Mouse (Mus musculus) left cerebral cortex, adult 2 months (tissue): ENCODE measurements at regions not wholly inside any gene's neighbourhood (a gene's known extent, or its start where the extent isn't known, plus 50 kb on each side); places are given as distances from the start of the nearest gene placed in this dataset.

Experiments
- DNase-seq, 2 experiments: peaks; one replicate each; pipeline ENCODE4 v3.0.0; 2021 to 2022; ENCODE audit warnings: low spot score in 2 of 2, mixed read lengths in 1 of 2; ENCODE audit errors: extremely low spot score in 1 of 2
- H3K27ac ChIP-seq: fragments of 200-600 bp; 2 replicates; pipeline ENCODE4 v1.8.1; 2022
- H3K4me3 ChIP-seq: fragments of 200-600 bp; 2 replicates; pipeline ENCODE4 v1.8.1; 2022
- CTCF ChIP-seq: fragments of 200-600 bp; IDR thresholded peaks from 2 replicates; pipeline ENCODE4 v1.8.1; 2022; ENCODE audit warnings: antibody characterized with exemption, mild to moderate bottlenecking, moderate library complexity
- intact Hi-C: fragments of 180-260 bp; cut with DNase I; formaldehyde crosslinking; loops from one replicate; pipeline ENCODE4 v1.15.1; 2025

- TF ChIP-seq CTCF = no peak
- Histone ChIP-seq H3K4me3 (no peak overlapping the region), H3K27ac (no peak overlapping the region)
- intact Hi-C loops = no loop called here
- DNase-seq = no peak
These were observed 1349.9 kb upstream of the A1bg start for GRCm38 (mm10) chr15:62272755-62273154.

- H3K27ac ChIP-seq = no peak overlapping the region
- intact Hi-C loops = no loop called here
- no peak overlapping the region for H3K4me3 ChIP-seq
- DNase-seq = no peak
- TF ChIP-seq CTCF = no peak
These were observed 1348.6 kb upstream of the A1bg start for GRCm38 (mm10) chr15:62271428-62271827.

- no peak overlapping the region for H3K27ac ChIP-seq
- intact Hi-C loops = no loop called here
- TF ChIP-seq CTCF = no peak
- H3K4me3 ChIP-seq = no peak overlapping the region
- no peak for DNase-seq
These were observed 1345.4 kb upstream of the A1bg start for GRCm38 (mm10) chr15:62268189-62268588.

GRCm38 (mm10) chr15:62267536-62267935 lies 1344.7 kb upstream of the A1bg start:
- TF ChIP-seq CTCF = no peak
- H3K27ac ChIP-seq = no peak overlapping the region
- DNase-seq = no peak
- no peak overlapping the region for H3K4me3 ChIP-seq
- intact Hi-C loops = no loop called here

- Histone ChIP-seq H3K4me3 (no peak overlapping the region), H3K27ac (no peak overlapping the region)
- no peak for DNase-seq
- intact Hi-C loops = no loop called here
- no peak for TF ChIP-seq CTCF
These were observed 1343.2 kb upstream of the A1bg start for GRCm38 (mm10) chr15:62266025-62266424.

- no peak for TF ChIP-seq CTCF
- intact Hi-C loops = no loop called here
- Histone ChIP-seq H3K27ac (no peak overlapping the region), H3K4me3 (no peak overlapping the region)
- DNase-seq = no peak
These were observed 1342.7 kb upstream of the A1bg start for GRCm38 (mm10) chr15:62265484-62265937.

- H3K4me3 ChIP-seq = no peak overlapping the region
These were observed 1342.2 kb upstream of the A1bg start for GRCm38 (mm10) chr15:62264966-62265365.

GRCm38 (mm10) chr15:62264183-62264582 lies 1341.4 kb upstream of the A1bg start:
- intact Hi-C loops = no loop called here
- Histone ChIP-seq H3K27ac (no peak overlapping the region), H3K4me3 (no peak overlapping the region)
- DNase-seq = no peak
- TF ChIP-seq CTCF = no peak

More at GRCm38 (mm10) chr15:62264966-62265365, 1342.2 kb upstream of the A1bg start:
- H3K27ac ChIP-seq = no peak overlapping the region
- intact Hi-C loops = no loop called here
- DNase-seq = no peak
- TF ChIP-seq CTCF = no peak

- no peak for TF ChIP-seq CTCF
- no peak for DNase-seq
- intact Hi-C loops = no loop called here
These were observed 1339.7 kb upstream of the A1bg start for GRCm38 (mm10) chr15:62262487-62262886.

GRCm38 (mm10) chr15:62261520-62261919 lies 1338.7 kb upstream of the A1bg start:
- no peak for DNase-seq
- no peak for TF ChIP-seq CTCF
- intact Hi-C loops = no loop called here
- Histone ChIP-seq H3K4me3 (no peak overlapping the region), H3K27ac (no peak overlapping the region)

More at GRCm38 (mm10) chr15:62262487-62262886, 1339.7 kb upstream of the A1bg start:
- Histone ChIP-seq H3K4me3 (no peak overlapping the region), H3K27ac (no peak overlapping the region)

GRCm38 (mm10) chr15:62258611-62259010 lies 1335.8 kb upstream of the A1bg start:
- Histone ChIP-seq H3K4me3 (no peak overlapping the region), H3K27ac (no peak overlapping the region)
- no peak for DNase-seq
- TF ChIP-seq CTCF = no peak
- intact Hi-C loops = no loop called here

GRCm38 (mm10) chr15:62257955-62258354 lies 1335.1 kb upstream of the A1bg start:
- intact Hi-C loops = no loop called here
- DNase-seq = peak in 1 of 2 experiments; percentile 22

GRCm38 (mm10) chr15:62257110-62257667 lies 1334.4 kb upstream of the A1bg start:
- H3K27ac ChIP-seq = no peak overlapping the region
- H3K4me3 ChIP-seq = no peak overlapping the region
- TF ChIP-seq CTCF = no peak
- intact Hi-C loops = no loop called here
- no peak for DNase-seq

More at GRCm38 (mm10) chr15:62257955-62258354, 1335.1 kb upstream of the A1bg start:
- no peak overlapping the region for H3K27ac ChIP-seq
- H3K4me3 ChIP-seq = no peak overlapping the region
- no peak for TF ChIP-seq CTCF
